Mouse (Mus musculus) E14TG2a.4 (cell line): ENCODE measurements at regions not wholly inside any gene's neighbourhood (a gene's known extent, or its start where the extent isn't known, plus 50 kb on each side); places are given as distances from the start of the nearest gene placed in this dataset.

Source experiments
- H3K27me3 ChIP-seq: 2 replicates; pipeline ENCODE4 v1.6.1; 2014; ENCODE audit warnings: low read length, control low read depth; ENCODE audit not compliant: insufficient read depth
- H3K36me3 ChIP-seq: 2 replicates; pipeline ENCODE4 v1.6.1; 2014; ENCODE audit warnings: low read length, control low read depth; ENCODE audit not compliant: insufficient read depth
- H3K4me1 ChIP-seq: replicated peaks from 2 replicates; pipeline ENCODE4 v1.6.1; 2014; ENCODE audit warnings: low read depth, low read length, control low read depth
- H3K4me3 ChIP-seq: replicated peaks from 2 replicates; pipeline ENCODE4 v1.5.1; 2014; ENCODE audit warnings: mild to moderate bottlenecking, low read length
- H3K9me3 ChIP-seq: 2 replicates; pipeline ENCODE4 v1.6.1; 2014; ENCODE audit warnings: low read length, control low read depth
- CTCF ChIP-seq: conservative IDR thresholded peaks from 2 replicates; pipeline ENCODE4 v1.5.1; 2014; ENCODE audit warnings: low read length
- NANOG ChIP-seq: IDR thresholded peaks from 2 replicates; pipeline ENCODE4 v1.6.1; 2014; ENCODE audit warnings: borderline replicate concordance, low read length, mixed read lengths
- POU5F1 ChIP-seq: IDR thresholded peaks from 2 replicates; pipeline ENCODE4 v1.6.1; 2014; ENCODE audit warnings: low read length, borderline replicate concordance

- no peaks in the 10 kb centered on the region for H3K36me3 ChIP-seq
- no peaks in the 10 kb centered on the region for H3K27me3 ChIP-seq
- no peaks in the 10 kb centered on the region for H3K4me1 ChIP-seq
- no peak overlapping the region for H3K4me3 ChIP-seq
- H3K9me3 ChIP-seq: no peaks in the 10 kb centered on the region
- no peak for TF ChIP-seq POU5F1
- no peak for TF ChIP-seq NANOG
- TF ChIP-seq CTCF: no peak
These were observed 128.2 kb downstream of the Tsen15 start for GRCm38 (mm10) chr1:152258258-152258657.

GRCm38 (mm10) chr1:152253906-152254305 is 132.6 kb downstream of the Tsen15 start:
- Histone ChIP-seq H3K27me3 (no peaks in the 10 kb centered on the region), H3K9me3 (no peaks in the 10 kb centered on the region), H3K36me3 (no peaks in the 10 kb centered on the region), H3K4me3 (no peak overlapping the region), H3K4me1 (no peaks in the 10 kb centered on the region)
- TF ChIP-seq NANOG: no peak

- Histone ChIP-seq H3K9me3 (no peaks in the 10 kb centered on the region), H3K27me3 (no peaks in the 10 kb centered on the region), H3K36me3 (no peaks in the 10 kb centered on the region), H3K4me3 (no peak overlapping the region), H3K4me1 (no peaks in the 10 kb centered on the region)
- TF ChIP-seq POU5F1 (no peak), CTCF (no peak), NANOG (no peak)
These were observed 133.0 kb downstream of the Tsen15 start for GRCm38 (mm10) chr1:152253486-152253885.

GRCm38 (mm10) chr1:152252658-152253267 is 133.7 kb downstream of the Tsen15 start:
- Histone ChIP-seq H3K27me3 (no peaks in the 10 kb centered on the region), H3K4me3 (no peak overlapping the region), H3K4me1 (no peaks in the 10 kb centered on the region), H3K9me3 (no peaks in the 10 kb centered on the region), H3K36me3 (no peaks in the 10 kb centered on the region)
- TF ChIP-seq CTCF: no peak
- TF ChIP-seq NANOG: no peak
- TF ChIP-seq POU5F1: no peak

GRCm38 (mm10) chr1:152241026-152241425 is 145.5 kb downstream of the Tsen15 start:
- TF ChIP-seq NANOG (no peak), POU5F1 (no peak), CTCF (no peak)
- Histone ChIP-seq H3K27me3 (no peaks in the 10 kb centered on the region), H3K4me3 (no peak overlapping the region), H3K9me3 (peaks cover 12% of the 10 kb centered on the region; the same call in 1 of the 2 replicates), H3K36me3 (no peaks in the 10 kb centered on the region), H3K4me1 (no peaks in the 10 kb centered on the region)

GRCm38 (mm10) chr1:152239376-152239775 is 147.1 kb downstream of the Tsen15 start:
- TF ChIP-seq NANOG: no peak
- TF ChIP-seq POU5F1: no peak
- TF ChIP-seq CTCF: no peak

GRCm38 (mm10) chr1:152235212-152235792 is 145.4 kb upstream of the 1700025G04Rik start:
- Histone ChIP-seq H3K4me3 (no peak overlapping the region), H3K27me3 (no peaks in the 10 kb centered on the region), H3K9me3 (no peaks in the 10 kb centered on the region), H3K36me3 (no peaks in the 10 kb centered on the region), H3K4me1 (no peaks in the 10 kb centered on the region)
- TF ChIP-seq POU5F1 (no peak), CTCF (no peak), NANOG (no peak)

More at GRCm38 (mm10) chr1:152239376-152239775, 147.1 kb downstream of the Tsen15 start:
- H3K27me3 ChIP-seq: no peaks in the 10 kb centered on the region
- H3K4me1 ChIP-seq: no peaks in the 10 kb centered on the region
- no peaks in the 10 kb centered on the region for H3K36me3 ChIP-seq
- H3K9me3 ChIP-seq: peaks cover 12% of the 10 kb centered on the region; the same call in 1 of the 2 replicates
- H3K4me3 ChIP-seq: no peak overlapping the region

GRCm38 (mm10) chr1:152234716-152235115 is 144.8 kb upstream of the 1700025G04Rik start:
- H3K9me3 ChIP-seq: no peaks in the 10 kb centered on the region
- H3K4me1 ChIP-seq: no peaks in the 10 kb centered on the region
- TF ChIP-seq POU5F1 (no peak), NANOG (no peak), CTCF (no peak)
- H3K36me3 ChIP-seq: no peaks in the 10 kb centered on the region
- no peaks in the 10 kb centered on the region for H3K27me3 ChIP-seq
- H3K4me3 ChIP-seq: no peak overlapping the region
